Mouse (Mus musculus): ENCODE measurements around the gene Tspan18.

DNA sequence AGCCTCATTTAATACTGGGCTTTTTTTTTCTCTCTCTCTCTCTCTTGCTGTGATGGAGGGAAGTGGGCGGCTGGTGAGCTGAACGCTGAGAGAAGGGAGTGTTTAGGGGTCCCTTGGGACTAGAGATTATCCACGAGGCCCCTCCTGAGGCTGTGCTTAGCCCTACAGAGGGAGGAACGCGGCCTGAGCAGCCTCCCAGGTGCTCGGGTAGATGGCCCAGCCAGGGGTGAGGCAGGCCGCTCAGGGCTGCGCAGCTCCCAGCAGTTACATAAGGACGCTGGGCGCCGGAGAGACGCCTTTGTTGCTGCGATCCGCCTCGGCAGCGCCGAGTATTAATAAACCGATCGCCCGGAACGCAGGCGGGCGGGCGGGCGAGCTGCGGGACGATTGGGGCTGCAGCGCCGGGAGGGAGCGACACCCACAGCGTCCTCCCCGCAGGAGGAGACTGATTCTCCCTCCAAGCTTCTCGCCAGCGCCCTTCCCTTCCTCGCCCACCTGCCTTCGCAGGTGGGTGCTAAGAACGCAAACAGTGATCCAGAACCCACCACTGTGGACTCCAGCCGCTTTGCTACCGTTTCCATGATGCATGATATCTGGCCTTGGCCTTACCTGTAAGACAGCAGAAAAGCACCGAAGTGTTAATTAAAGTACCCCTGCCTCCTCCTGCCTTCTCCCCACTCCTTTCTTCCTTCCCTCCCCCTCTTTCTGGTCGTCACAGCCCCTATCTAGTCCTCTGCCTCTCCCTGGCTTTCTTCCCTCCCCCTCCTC is 154.0 kb downstream of the Tspan18 start:
- TF ChIP-seq CTCF (IDR thresholded peaks at IDR 0.05; ENCODE audit: low read depth): no peak
- no peak for TF ChIP-seq EP300 (IDR thresholded peaks at IDR 0.05; ENCODE audit: low read depth)

Data from liver, embryonic 14.5 days (tissue).